Mouse (Mus musculus): Measurements from ENCODE around the gene Uba2.

DNA sequence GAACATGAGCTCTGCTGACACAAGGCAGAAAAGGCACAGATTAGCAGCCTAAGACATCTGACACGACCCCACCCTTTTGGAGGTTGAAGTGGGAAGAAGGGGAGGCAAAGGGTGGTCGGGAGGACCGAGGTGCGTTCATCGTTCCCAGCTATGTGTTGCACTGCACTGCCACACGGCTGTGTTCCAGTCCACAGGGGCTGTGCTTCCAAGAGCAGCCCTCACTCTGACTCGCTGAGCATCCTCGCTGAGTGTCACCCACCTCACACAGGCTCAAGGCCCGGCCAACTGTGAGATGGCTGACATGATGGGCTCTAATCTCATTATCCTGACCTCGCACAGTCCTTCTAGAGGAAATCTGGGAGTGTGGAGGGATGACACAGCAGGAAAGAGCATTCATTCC lies 47.1 kb upstream of the Uba2 start:
- TF ChIP-seq CTCF (IDR thresholded peaks at IDR 0.05; ENCODE audit: borderline replicate concordance, control insufficient read depth, extremely low read depth, insufficient read depth, low read length, poor library complexity) (no peak), POLR2A (IDR thresholded peaks at IDR 0.05; ENCODE audit: control insufficient read depth, extremely low read depth, insufficient read depth, low read length, poor library complexity) (no peak)

Measured in thymus, adult 2 months (tissue).